Mouse (Mus musculus): ENCODE results near the gene Olfr1411. TPM values are rescaled to one million over a fixed set of nuclear protein-coding genes. Genes with fewer than 3 reads are reported as not detected.

Gene Olfr1411
- polyA plus RNA-seq, 1 experiment = not detected

- Histone ChIP-seq H3K36me3 (ENCODE audit: control insufficient read depth, insufficient read depth) (peaks cover 18% of the 10 kb centered on the region), H3K27me3 (ENCODE audit: control insufficient read depth, insufficient read depth, insufficient read length) (no peaks in the 10 kb centered on the region), H3ac (ENCODE audit: control insufficient read depth, insufficient read length, low read depth) (no peak overlapping the region), H3K4me3 (ENCODE audit: insufficient read depth, poor library complexity, severe bottlenecking) (no peak overlapping the region), H3K79me3 (ENCODE audit: low read depth) (peaks cover 2% of the 10 kb centered on the region), H3K79me2 (ENCODE audit: control insufficient read depth, insufficient read depth) (peaks cover 16% of the 10 kb centered on the region)
- TF ChIP-seq CTCF (IDR thresholded peaks at IDR 0.05; ENCODE audit: control insufficient read depth, insufficient read depth, insufficient read length) (no peak), USF1 (IDR thresholded peaks at IDR 0.05; ENCODE audit: low read depth) (no peak), MYOD1 (IDR thresholded peaks at IDR 0.05; ENCODE audit: control insufficient read depth, insufficient read length, low read depth) (no peak), CEBPB (IDR thresholded peaks at IDR 0.05; ENCODE audit: low read depth) (no peak)
Observed at GRCm38 (mm10) chr1:92634569-92634968, 40.4 kb downstream of the Olfr1411 start.

GRCm38 (mm10) chr1:92634976-92635599 is 40.9 kb downstream of the Olfr1411 start:
- Histone ChIP-seq H3K79me3 (ENCODE audit: low read depth) (peaks cover 2% of the 10 kb centered on the region), H3K4me3 (ENCODE audit: insufficient read depth, poor library complexity, severe bottlenecking) (no peak overlapping the region), H3K79me2 (ENCODE audit: control insufficient read depth, insufficient read depth) (peaks cover 20% of the 10 kb centered on the region), H3K36me3 (ENCODE audit: control insufficient read depth, insufficient read depth) (peaks cover 18% of the 10 kb centered on the region), H3ac (ENCODE audit: control insufficient read depth, insufficient read length, low read depth) (no peak overlapping the region), H3K27me3 (ENCODE audit: control insufficient read depth, insufficient read depth, insufficient read length) (no peaks in the 10 kb centered on the region)
- no peak for TF ChIP-seq MYOG (IDR thresholded peaks at IDR 0.05; ENCODE audit: control insufficient read depth, extremely low read depth, insufficient read length)
- no peak for TF ChIP-seq CEBPB (IDR thresholded peaks at IDR 0.05; ENCODE audit: low read depth)
- no peak for TF ChIP-seq MAX (IDR thresholded peaks at IDR 0.05)
- no peak for TF ChIP-seq CTCF (IDR thresholded peaks at IDR 0.05; ENCODE audit: control insufficient read depth, insufficient read depth, insufficient read length)
- no peak for TF ChIP-seq USF1 (IDR thresholded peaks at IDR 0.05; ENCODE audit: low read depth)
- TF ChIP-seq MYOD1 (IDR thresholded peaks at IDR 0.05; ENCODE audit: control insufficient read depth, insufficient read length, low read depth) = no peak
- TF ChIP-seq FOSL1 (IDR thresholded peaks at IDR 0.05; ENCODE audit: insufficient read depth, low read length, poor library complexity, severe bottlenecking) = no peak

GRCm38 (mm10) chr1:92636015-92636414 is 41.8 kb downstream of the Olfr1411 start:
- H3ac ChIP-seq (ENCODE audit: control insufficient read depth, insufficient read length, low read depth) = no peak overlapping the region
- peaks cover 29% of the 10 kb centered on the region for H3K79me2 ChIP-seq (ENCODE audit: control insufficient read depth, insufficient read depth)
- H3K27me3 ChIP-seq (ENCODE audit: control insufficient read depth, insufficient read depth, insufficient read length) = no peaks in the 10 kb centered on the region
- H3K36me3 ChIP-seq (ENCODE audit: control insufficient read depth, insufficient read depth) = peaks cover 18% of the 10 kb centered on the region
- TF ChIP-seq CEBPB (IDR thresholded peaks at IDR 0.05; ENCODE audit: low read depth) (no peak), MYOD1 (IDR thresholded peaks at IDR 0.05; ENCODE audit: control insufficient read depth, insufficient read length, low read depth) (no peak), USF1 (IDR thresholded peaks at IDR 0.05; ENCODE audit: low read depth) (no peak), FOSL1 (IDR thresholded peaks at IDR 0.05; ENCODE audit: insufficient read depth, low read length, poor library complexity, severe bottlenecking) (no peak), MYOG (IDR thresholded peaks at IDR 0.05; ENCODE audit: control insufficient read depth, extremely low read depth, insufficient read length) (no peak), MAX (IDR thresholded peaks at IDR 0.05) (no peak), CTCF (IDR thresholded peaks at IDR 0.05; ENCODE audit: control insufficient read depth, insufficient read depth, insufficient read length) (no peak)
- no peak overlapping the region for H3K4me3 ChIP-seq (ENCODE audit: insufficient read depth, poor library complexity, severe bottlenecking)
- H3K79me3 ChIP-seq (ENCODE audit: low read depth) = peaks cover 10% of the 10 kb centered on the region

DNA sequence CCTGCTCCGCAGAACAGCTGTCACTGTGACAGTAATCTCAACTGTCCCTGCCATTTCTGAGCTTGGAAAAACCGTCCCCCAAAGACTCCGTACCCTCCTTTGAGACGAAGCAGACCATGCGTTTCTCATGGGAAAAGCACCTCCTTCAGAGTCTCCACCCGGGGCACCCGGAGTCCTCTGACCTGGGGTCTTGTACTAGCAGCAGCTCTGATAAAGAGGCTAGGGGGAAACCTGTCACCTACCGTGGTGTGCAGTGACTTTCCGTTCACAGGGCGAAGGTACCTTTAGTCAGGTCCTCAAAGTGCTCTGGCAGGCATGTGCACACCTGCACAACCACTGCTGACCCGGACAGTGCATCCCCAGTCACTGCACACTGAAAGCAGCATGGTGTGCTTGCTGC is 42.5 kb downstream of the Olfr1411 start:
- peaks cover 18% of the 10 kb centered on the region for H3K36me3 ChIP-seq (ENCODE audit: control insufficient read depth, insufficient read depth)

DNA sequence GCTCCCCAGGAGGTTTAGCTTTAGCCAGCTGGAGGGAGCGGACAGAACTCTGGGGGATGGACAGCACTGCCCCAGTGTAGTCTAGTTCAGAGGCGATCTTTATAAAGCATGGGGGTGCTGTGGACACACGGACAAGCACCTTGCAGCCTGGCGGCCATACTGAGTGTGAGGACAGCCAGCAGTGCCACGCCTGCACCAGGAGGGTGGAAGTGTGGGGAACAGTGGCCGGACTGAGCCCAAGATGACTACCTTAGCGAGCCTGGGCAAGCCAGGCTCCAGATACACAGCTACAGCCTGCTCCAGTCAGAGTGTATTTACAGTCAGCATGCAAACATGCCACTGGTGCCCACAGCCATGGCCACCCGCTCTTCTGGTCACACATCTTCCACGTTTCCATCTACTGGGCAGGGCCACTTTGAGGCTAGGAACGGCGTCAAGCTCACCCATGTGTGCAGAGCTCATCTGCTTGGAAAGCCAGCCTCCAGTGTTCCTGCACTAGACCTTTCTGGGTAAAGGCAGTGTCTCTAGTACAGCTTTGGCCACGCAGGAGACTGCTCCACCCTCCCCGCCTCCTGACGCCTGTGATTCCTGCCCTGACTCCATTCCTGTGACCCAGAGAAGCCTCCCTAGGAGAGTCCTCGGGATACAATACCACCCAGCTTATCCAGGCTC is 43.4 kb downstream of the Olfr1411 start:
- Histone ChIP-seq H3K27me3 (ENCODE audit: control insufficient read depth, insufficient read depth, insufficient read length) (no peaks in the 10 kb centered on the region), H3K36me3 (ENCODE audit: control insufficient read depth, insufficient read depth) (peaks cover 18% of the 10 kb centered on the region), H3K79me3 (ENCODE audit: low read depth) (peaks cover 16% of the 10 kb centered on the region), H3K79me2 (ENCODE audit: control insufficient read depth, insufficient read depth) (peaks cover 38% of the 10 kb centered on the region), H3ac (ENCODE audit: control insufficient read depth, insufficient read length, low read depth) (no peak overlapping the region), H3K4me3 (ENCODE audit: insufficient read depth, poor library complexity, severe bottlenecking) (no peak overlapping the region)
- TF ChIP-seq USF1 (IDR thresholded peaks at IDR 0.05; ENCODE audit: low read depth) (no peak), MAX (IDR thresholded peaks at IDR 0.05) (no peak), MYOD1 (IDR thresholded peaks at IDR 0.05; ENCODE audit: control insufficient read depth, insufficient read length, low read depth) (no peak), MYOG (IDR thresholded peaks at IDR 0.05; ENCODE audit: control insufficient read depth, extremely low read depth, insufficient read length) (no peak), CEBPB (IDR thresholded peaks at IDR 0.05; ENCODE audit: low read depth) (no peak), CTCF (IDR thresholded peaks at IDR 0.05; ENCODE audit: control insufficient read depth, insufficient read depth, insufficient read length) (no peak), FOSL1 (IDR thresholded peaks at IDR 0.05; ENCODE audit: insufficient read depth, low read length, poor library complexity, severe bottlenecking) (no peak)

More for the DNA sequence above, 42.5 kb downstream of the Olfr1411 start:
- no peak overlapping the region for H3K4me3 ChIP-seq (ENCODE audit: insufficient read depth, poor library complexity, severe bottlenecking)
- no peak overlapping the region for H3ac ChIP-seq (ENCODE audit: control insufficient read depth, insufficient read length, low read depth)
- peaks cover 16% of the 10 kb centered on the region for H3K79me3 ChIP-seq (ENCODE audit: low read depth)
- peaks cover 35% of the 10 kb centered on the region for H3K79me2 ChIP-seq (ENCODE audit: control insufficient read depth, insufficient read depth)
- H3K27me3 ChIP-seq (ENCODE audit: control insufficient read depth, insufficient read depth, insufficient read length) = no peaks in the 10 kb centered on the region
- TF ChIP-seq MAX (IDR thresholded peaks at IDR 0.05) = no peak
- TF ChIP-seq MYOD1 (IDR thresholded peaks at IDR 0.05; ENCODE audit: control insufficient read depth, insufficient read length, low read depth) = no peak

GRCm38 (mm10) chr1:92638181-92638580 is 44.0 kb downstream of the Olfr1411 start:
- H3K27me3 ChIP-seq (ENCODE audit: control insufficient read depth, insufficient read depth, insufficient read length) = no peaks in the 10 kb centered on the region
- TF ChIP-seq CEBPB (IDR thresholded peaks at IDR 0.05; ENCODE audit: low read depth) (no peak), MYOG (IDR thresholded peaks at IDR 0.05; ENCODE audit: control insufficient read depth, extremely low read depth, insufficient read length) (no peak), CTCF (IDR thresholded peaks at IDR 0.05; ENCODE audit: control insufficient read depth, insufficient read depth, insufficient read length) (no peak), MAX (IDR thresholded peaks at IDR 0.05) (no peak), MYOD1 (IDR thresholded peaks at IDR 0.05; ENCODE audit: control insufficient read depth, insufficient read length, low read depth) (no peak), USF1 (IDR thresholded peaks at IDR 0.05; ENCODE audit: low read depth) (no peak), FOSL1 (IDR thresholded peaks at IDR 0.05; ENCODE audit: insufficient read depth, low read length, poor library complexity, severe bottlenecking) (no peak)
- H3K79me2 ChIP-seq (ENCODE audit: control insufficient read depth, insufficient read depth) = peaks cover 38% of the 10 kb centered on the region
- no peak overlapping the region for H3K4me3 ChIP-seq (ENCODE audit: insufficient read depth, poor library complexity, severe bottlenecking)
- H3K79me3 ChIP-seq (ENCODE audit: low read depth) = peaks cover 16% of the 10 kb centered on the region
- no peak overlapping the region for H3ac ChIP-seq (ENCODE audit: control insufficient read depth, insufficient read length, low read depth)
- peaks cover 18% of the 10 kb centered on the region for H3K36me3 ChIP-seq (ENCODE audit: control insufficient read depth, insufficient read depth)
